Mouse (Mus musculus) heart, postnatal 36 days (tissue): ENCODE measurements around the gene Prep. TPM values are rescaled to one million over a fixed set of nuclear protein-coding genes. Genes with fewer than 3 reads are reported as not detected.

Experiments used
- DNase-seq, 2 experiments: peaks; one replicate each; pipeline ENCODE4 v3.0.0; 2021 to 2022
- intact Hi-C: fragments of 180-260 bp; cut with DNase I; formaldehyde crosslinking; loops from one replicate; pipeline ENCODE4 v1.15.1; 2025
- total RNA-seq, 2 experiments: library from RNA; stranded (reverse); gene quantifications; 2 replicates each; pipeline ENCODE4 v1.2.3; 2021

Prep gene
- total RNA-seq, 2 experiments from 2014 or later, result 15.6 TPM

GRCm38 (mm10) chr10:45109974-45110373 is 43.0 kb downstream of the Prep start:
- intact Hi-C loops, result no loop called here

GRCm38 (mm10) chr10:45112927-45113326 is 45.9 kb downstream of the Prep start:
- no peak for DNase-seq
- intact Hi-C loops, result no loop called here

More at GRCm38 (mm10) chr10:45109974-45110373, 43.0 kb downstream of the Prep start:
- no peak for DNase-seq

GRCm38 (mm10) chr10:45114462-45114861 is 47.5 kb downstream of the Prep start:
- DNase-seq, result no peak
- intact Hi-C loops, result loop anchor here (2.0 kb wide), 1 partner anchor 18 kb away; no protein-coding TSS in a partner anchor

GRCm38 (mm10) chr10:45116832-45117231 is 49.8 kb downstream of the Prep start:
- intact Hi-C loops, result loop anchor here (5.0 kb wide), 1 partner anchor 65 kb away; no protein-coding TSS in a partner anchor
- DNase-seq, result no peak

- intact Hi-C loops, result loop anchor here (5.0 kb wide), 1 partner anchor 64 kb away; no protein-coding TSS in a partner anchor
- DNase-seq, result no peak
These were observed 51.4 kb downstream of the Prep start for GRCm38 (mm10) chr10:45118389-45118788.

GRCm38 (mm10) chr10:45121637-45122036 is 54.6 kb downstream of the Prep start:
- intact Hi-C loops, result no loop called here
- no peak for DNase-seq

GRCm38 (mm10) chr10:45122476-45122875 is 55.5 kb downstream of the Prep start:
- peak in 1 of 2 experiments; percentile 42 for DNase-seq
- intact Hi-C loops, result no loop called here

GRCm38 (mm10) chr10:45123011-45123410 is 56.0 kb downstream of the Prep start:
- intact Hi-C loops, result no loop called here
- no peak for DNase-seq

- intact Hi-C loops, result no loop called here
- no peak for DNase-seq
These were observed 62.1 kb downstream of the Prep start for GRCm38 (mm10) chr10:45129105-45129504.

- intact Hi-C loops, result loop anchor here (5.0 kb wide), 2 partner anchors 33 to 63 kb away; partner anchors contain the start of gene Prep
- no peak for DNase-seq
These were observed 63.0 kb downstream of the Prep start for GRCm38 (mm10) chr10:45130004-45130403.

GRCm38 (mm10) chr10:45132371-45132770 is 65.4 kb downstream of the Prep start:
- intact Hi-C loops, result loop anchor here (2.0 to 5.0 kb wide), 3 partner anchors 18 to 65 kb away; partner anchors contain the start of gene Prep
- peak in 1 of 2 experiments; percentile 51 for DNase-seq

- DNase-seq, result no peak
- intact Hi-C loops, result no loop called here
These were observed 69.8 kb downstream of the Prep start for GRCm38 (mm10) chr10:45136806-45137205.

- DNase-seq, result no peak
- intact Hi-C loops, result no loop called here
These were observed 72.9 kb downstream of the Prep start for GRCm38 (mm10) chr10:45139910-45140309.

GRCm38 (mm10) chr10:45140474-45141212 is 73.6 kb downstream of the Prep start:
- DNase-seq, result no peak
- intact Hi-C loops, result no loop called here

GRCm38 (mm10) chr10:45142359-45142758 is 75.4 kb downstream of the Prep start:
- DNase-seq, result no peak
- intact Hi-C loops, result no loop called here

- intact Hi-C loops, result no loop called here
- no peak for DNase-seq
These were observed 77.2 kb downstream of the Prep start for GRCm38 (mm10) chr10:45144038-45144817.

GRCm38 (mm10) chr10:45146821-45147220 is 79.8 kb downstream of the Prep start:
- intact Hi-C loops, result no loop called here
- no peak for DNase-seq

GRCm38 (mm10) chr10:45151137-45151536 is 84.1 kb downstream of the Prep start:
- DNase-seq, result no peak
- intact Hi-C loops, result no loop called here

- intact Hi-C loops, result no loop called here
- no peak for DNase-seq
These were observed 85.0 kb downstream of the Prep start for GRCm38 (mm10) chr10:45151771-45152692.

- no peak for DNase-seq
- intact Hi-C loops, result no loop called here
These were observed 87.6 kb downstream of the Prep start for GRCm38 (mm10) chr10:45154557-45155060.
